Mouse (Mus musculus): ENCODE data around the gene Lrmda.

DNA sequence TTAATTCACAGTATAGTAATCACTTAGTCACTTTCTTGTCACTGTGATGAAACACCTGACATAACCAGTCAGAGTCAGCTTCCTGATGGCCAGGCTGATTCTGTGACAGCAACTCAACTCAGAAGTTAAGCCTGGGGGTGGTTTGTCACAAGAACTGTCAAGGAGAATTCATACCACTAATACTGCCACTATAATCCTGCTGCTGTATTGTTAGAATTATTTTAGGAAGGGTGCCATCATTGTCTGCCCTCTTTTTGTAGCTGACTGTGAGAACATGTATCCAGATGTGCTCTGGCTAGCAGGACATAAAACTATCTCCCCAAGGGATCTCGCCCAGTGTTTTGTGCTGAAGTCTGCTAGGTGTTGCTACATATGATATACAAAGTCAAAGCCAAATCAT is 882.6 kb downstream of the Lrmda start:
- TF ChIP-seq POLR2A (IDR thresholded peaks at IDR 0.05; ENCODE audit: insufficient read depth, low read depth, low read length) (no peak), CTCF (IDR thresholded peaks at IDR 0.05) (no peak)

All from heart, adult 2 months (tissue).